Mouse (Mus musculus) bone marrow, adult 2 months (tissue): ENCODE data around the gene Cpeb1. TPM values are rescaled to one million over a fixed set of nuclear protein-coding genes. Genes with fewer than 3 reads are reported as not detected.

Source experiments
- H3K27ac ChIP-seq: fragments of 200-500 bp; 2 replicates; pipeline ENCODE4 v1.5.1; 2012; ENCODE audit warnings: low read depth, mild to moderate bottlenecking, control low read depth, inconsistent platforms, low read length; ENCODE audit not compliant: control insufficient read depth, poor library complexity, insufficient read depth
- H3K4me1 ChIP-seq: fragments of 200-500 bp; 2 replicates; pipeline ENCODE4 v1.6.1; 2011; ENCODE audit warnings: low read length; ENCODE audit not compliant: control insufficient read depth, insufficient read depth
- H3K4me3 ChIP-seq: fragments of 200-500 bp; replicated peaks from 2 replicates; pipeline ENCODE3; 2011; ENCODE audit warnings: mild to moderate bottlenecking, low read depth, low read length, control low read depth; ENCODE audit not compliant: control insufficient read depth
- CTCF ChIP-seq: fragments of 200-500 bp; IDR thresholded peaks from 2 replicates; pipeline ENCODE4 v1.5.1; 2011; ENCODE audit warnings: low read length, control low read depth; ENCODE audit not compliant: control insufficient read depth, insufficient read depth
- POLR2A ChIP-seq: fragments of 200-500 bp; IDR thresholded peaks from 2 replicates; pipeline ENCODE4 v1.6.1; 2011; ENCODE audit warnings: low read depth, mild to moderate bottlenecking, control low read depth, low read length, borderline replicate concordance; ENCODE audit not compliant: control insufficient read depth
- WGBS: fragments of 180-500 bp; shearing (Covaris S2); methylation state at CpG from one replicate; pipeline ENCODE4 v1.1.7; 2018; 5-methylcytosine and 5-hydroxymethylcytosine counted together
- polyA plus RNA-seq: library from polyadenylated mRNA; stranded (reverse); fragments of >200 nt; gene quantifications from 2 replicates; pipeline ENCODE4 v1.2.4, GENCODE M21; 2011; ENCODE audit warnings: low replicate concordance; ENCODE audit not compliant: missing spikeins, insufficient read depth, insufficient read length

Cpeb1 gene
- polyA plus RNA-seq, 1 experiment = 2.4 TPM

DNA sequence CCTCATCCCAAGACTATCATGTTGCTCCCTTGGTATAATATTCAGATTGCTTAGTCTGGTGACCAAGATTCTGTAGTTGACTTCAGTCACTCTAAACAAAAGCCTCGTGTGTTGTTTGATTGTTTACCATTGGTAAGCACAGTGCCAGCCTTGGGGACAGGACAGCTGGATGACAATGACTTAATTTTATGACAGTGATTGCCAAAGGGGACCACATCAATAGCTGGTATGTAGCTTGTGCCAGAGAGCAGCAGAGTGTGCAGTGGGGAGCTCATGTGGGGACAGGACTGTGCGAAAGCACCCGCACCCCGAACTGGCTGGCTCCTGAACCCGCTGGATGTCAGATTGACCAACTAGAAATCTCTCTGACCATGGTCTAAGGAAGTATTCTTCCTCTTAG is 150.6 kb downstream of the Cpeb1 start:
- TF ChIP-seq POLR2A = no peak
- TF ChIP-seq CTCF = no peak
- Histone ChIP-seq H3K4me1 (no peaks in the 10 kb centered on the region; the same call in 1 of the 2 replicates), H3K4me3 (no peak overlapping the region), H3K27ac (no peak overlapping the region)
- WGBS = 89% methylated on average over 5 of the region's 5 CpGs

DNA sequence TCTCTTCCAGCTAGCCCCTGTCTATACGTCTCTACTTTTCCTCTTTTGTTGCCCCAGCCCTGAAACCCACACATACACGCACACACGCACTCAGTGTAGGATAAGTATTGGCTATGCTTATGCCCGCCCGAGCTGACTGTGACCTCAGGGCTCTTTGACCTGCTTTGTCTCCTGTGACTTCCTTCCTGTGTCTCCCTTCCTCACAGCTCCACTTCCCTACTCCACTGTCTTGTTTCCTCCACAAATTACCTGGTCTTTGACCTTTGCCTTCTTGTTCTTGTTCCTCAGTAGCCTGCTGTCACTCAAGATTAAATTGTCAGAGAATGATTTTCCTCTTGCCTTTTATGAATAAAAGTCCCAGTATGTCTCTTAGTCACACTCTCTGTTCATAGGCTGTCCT is 151.2 kb downstream of the Cpeb1 start:
- H3K4me3 ChIP-seq = no peak overlapping the region
- H3K27ac ChIP-seq = no peak overlapping the region
- WGBS = 73% methylated on average over 5 of the region's 5 CpGs
- TF ChIP-seq CTCF (no peak), POLR2A (no peak)
- no peaks in the 10 kb centered on the region; the same call in 1 of the 2 replicates for H3K4me1 ChIP-seq

DNA sequence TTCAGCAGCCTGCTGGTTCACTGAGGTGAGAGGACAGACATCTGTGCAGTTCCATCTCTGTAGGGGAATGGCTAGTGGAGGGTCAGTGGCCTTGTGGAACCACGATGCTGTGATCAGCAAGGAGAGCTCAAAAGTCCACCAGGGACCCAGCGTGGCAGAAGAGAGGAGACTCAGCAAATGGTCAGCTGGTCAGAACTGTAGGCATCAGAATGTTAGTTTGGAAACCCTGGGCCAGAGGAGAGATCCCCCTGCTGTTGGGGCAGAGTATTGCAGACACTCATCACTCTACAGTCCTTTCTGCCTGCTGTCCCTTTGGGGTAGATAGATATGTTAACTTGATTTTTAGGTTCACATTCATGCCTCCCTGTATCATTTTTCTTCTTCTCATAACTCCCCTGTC is 151.6 kb downstream of the Cpeb1 start:
- TF ChIP-seq POLR2A = no peak
- TF ChIP-seq CTCF = peak; percentile 44; the same call in 1 of the 2 replicates
- Histone ChIP-seq H3K4me3 (no peak overlapping the region), H3K27ac (no peak overlapping the region), H3K4me1 (no peaks in the 10 kb centered on the region; the same call in 1 of the 2 replicates)
- 75% methylated on average over 2 of the region's 2 CpGs for WGBS

DNA sequence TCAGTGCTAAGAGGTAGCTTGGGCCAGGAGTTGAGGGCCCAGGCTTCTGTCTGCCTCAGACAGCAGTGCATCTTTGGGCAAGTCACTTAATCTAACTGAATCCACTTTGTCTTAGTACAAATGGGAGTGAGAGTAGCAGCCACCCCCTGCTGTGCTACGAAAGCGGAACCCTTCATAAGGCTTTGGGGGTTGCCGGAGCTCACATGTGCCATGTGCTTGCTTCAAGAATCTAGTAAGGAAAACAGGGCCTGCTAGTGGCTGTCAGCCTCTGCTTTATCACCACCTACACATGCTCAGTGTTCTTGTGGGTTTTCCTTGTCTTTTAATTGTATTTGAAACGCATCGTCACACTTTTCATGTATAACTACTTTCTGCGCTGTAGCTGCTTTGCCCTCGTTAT is 153.9 kb downstream of the Cpeb1 start:
- WGBS = 89% methylated on average over 7 of the region's 7 CpGs
- Histone ChIP-seq H3K4me3 (no peak overlapping the region), H3K4me1 (no peaks in the 10 kb centered on the region; the same call in 1 of the 2 replicates), H3K27ac (no peak overlapping the region)
- TF ChIP-seq POLR2A (no peak), CTCF (no peak)

DNA sequence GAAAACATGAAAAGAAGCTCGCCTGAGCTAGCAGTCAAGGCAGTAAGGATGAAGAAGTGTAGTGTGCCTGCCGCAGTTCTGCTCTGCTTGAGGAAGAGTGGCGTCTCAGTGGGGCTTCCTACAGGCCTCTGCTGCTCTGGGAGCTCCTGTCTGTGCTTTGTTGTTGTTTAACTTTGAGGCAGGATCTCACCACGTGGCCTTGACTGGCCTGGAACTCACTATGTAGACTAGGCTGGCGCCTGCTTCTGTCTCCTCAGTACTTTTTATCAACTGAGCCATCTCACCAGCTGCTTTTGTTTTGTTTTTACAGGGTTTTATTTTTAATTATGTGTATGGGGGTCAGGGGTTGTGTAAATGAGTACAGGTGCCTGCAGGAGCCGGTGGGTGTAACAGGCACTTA is 157.1 kb downstream of the Cpeb1 start:
- WGBS = 72% methylated on average over 6 of the region's 6 CpGs
- H3K27ac ChIP-seq = no peak overlapping the region
- no peaks in the 10 kb centered on the region for H3K4me1 ChIP-seq
- no peak overlapping the region for H3K4me3 ChIP-seq
- no peak for TF ChIP-seq CTCF
- TF ChIP-seq POLR2A = no peak

Other genes with a start within 250 kb of the Cpeb1 start
- 3.0 and 6.7 TPM in 2 replicates for gene Pde8a, start 241.9 kb downstream of the Cpeb1 start, polyA plus RNA-seq
- gene Rps17, start 110.2 kb downstream of the Cpeb1 start, polyA plus RNA-seq = 559 and 1,092 TPM in 2 replicates
- 0.62 TPM in 1 of 2 replicates, not detected in the other for gene Ap3b2, start 38.5 kb upstream of the Cpeb1 start, polyA plus RNA-seq
- gene BC048679, start 42.8 kb upstream of the Cpeb1 start, polyA plus RNA-seq = not detected in 2 replicates
- gene Fsd2, start 111.5 kb upstream of the Cpeb1 start, polyA plus RNA-seq = 0.75 and 1.1 TPM in 2 replicates
- gene Whamm, start 115.8 kb upstream of the Cpeb1 start, polyA plus RNA-seq = 11.3 and 18.2 TPM in 2 replicates